Mouse (Mus musculus) kidney, adult 2 months (tissue): ENCODE measurements around the gene Gm9736.

ENCODE experiments used
- CTCF ChIP-seq: fragments of 200-500 bp; conservative IDR thresholded peaks from 2 replicates; pipeline ENCODE4 v1.5.1; 2011; ENCODE audit warnings: low read depth, mild to moderate bottlenecking, control low read depth, low read length, moderate library complexity, mixed read lengths; ENCODE audit not compliant: insufficient read depth, insufficient read length
- POLR2A ChIP-seq: fragments of 200-500 bp; IDR thresholded peaks from one replicate; pipeline ENCODE4 v1.6.1; 2011; ENCODE audit warnings: low read depth, low read length, control low read depth

- no peak for TF ChIP-seq POLR2A
- peak; percentile 44 for TF ChIP-seq CTCF
These were observed 21.9 kb downstream of the Gm9736 start for GRCm38 (mm10) chr10:77729241-77729640.
